Mouse (Mus musculus): ENCODE data around the gene Hmx1.

DNA sequence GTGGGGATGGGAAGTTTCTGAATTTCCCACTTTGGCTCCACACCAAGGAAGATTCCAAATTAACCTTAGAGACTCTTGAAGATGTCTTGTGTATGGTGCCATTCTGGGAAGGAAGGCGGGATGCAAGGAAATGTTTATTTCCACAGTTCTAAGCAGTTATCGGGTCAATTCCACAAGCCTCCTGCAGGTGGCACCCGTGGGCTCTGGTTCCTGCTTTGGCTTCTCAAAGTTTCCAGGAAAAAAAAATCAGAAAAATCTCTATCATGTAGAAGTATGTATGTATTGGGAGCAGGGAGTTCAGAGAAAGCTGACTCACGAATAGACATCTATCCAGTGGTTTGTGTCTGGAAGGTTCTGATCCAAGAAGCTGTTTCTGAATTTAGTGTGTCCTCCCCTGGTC is 9.1 kb upstream of the Hmx1 start:
- TF ChIP-seq CTCF (IDR thresholded peaks at IDR 0.05 in 2 of 3, conservative IDR thresholded peaks at IDR 0.05 in 1 of 3; ENCODE audit: control insufficient read depth in 1 of 3, insufficient read depth in 1 of 3, low read depth in 2 of 3, low read length in 3 of 3, poor library complexity in 1 of 3, severe bottlenecking in 1 of 3) (peak; percentile 30 to 43 (median 41)), NRF1 (IDR thresholded peaks at IDR 0.05; ENCODE audit: insufficient read depth, low read depth, low read length, poor library complexity, severe bottlenecking) (no peak), EP300 (IDR thresholded peaks at IDR 0.05; ENCODE audit: low read depth in 1 of 2, low read length in 2 of 2) (no peak), POLR2A (IDR thresholded peaks at IDR 0.05; ENCODE audit: control insufficient read depth in 1 of 2, insufficient read depth in 1 of 2, low read depth in 1 of 2, low read length in 2 of 2, poor library complexity in 1 of 2) (no peak), HCFC1 (IDR thresholded peaks at IDR 0.05; ENCODE audit: low read depth, low read length) (no peak), CHD2 (IDR thresholded peaks at IDR 0.05; ENCODE audit: low read length) (no peak), ZKSCAN1 (IDR thresholded peaks at IDR 0.05; ENCODE audit: low read depth, low read length) (no peak), ZC3H11A (IDR thresholded peaks at IDR 0.05; ENCODE audit: low read depth, low read length) (no peak), POLR2AphosphoS5 (IDR thresholded peaks at IDR 0.05; ENCODE audit: borderline replicate concordance, low read depth, low read length) (no peak)

Measured in MEL (cell line).